Mouse (Mus musculus): ENCODE measurements at regions not wholly inside any gene's neighbourhood (a gene's known extent, or its start where the extent isn't known, plus 50 kb on each side); places are given as distances from the start of the nearest gene placed in this dataset.

DNA sequence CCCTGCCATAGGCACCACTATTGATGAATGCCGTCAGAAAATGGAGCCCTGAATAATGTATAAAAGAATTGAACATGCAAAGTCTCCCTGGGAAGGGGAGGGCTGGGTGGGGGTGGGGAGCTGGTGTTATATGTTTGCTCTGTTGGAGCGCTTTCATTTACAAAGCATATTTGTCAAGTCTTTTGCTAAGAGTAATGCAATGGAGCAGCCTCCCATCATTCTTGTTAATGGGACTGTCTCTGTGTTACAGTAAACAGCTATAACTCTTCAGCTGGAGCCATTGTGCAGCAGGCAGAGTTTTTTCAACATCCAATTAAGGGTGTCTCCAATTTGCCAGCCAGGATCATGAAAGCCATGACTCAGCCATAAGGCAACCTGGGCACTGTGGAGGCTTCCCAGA, 345.9 kb downstream of the Tmem114 start:
- TF ChIP-seq POLR2A (IDR thresholded peaks at IDR 0.05; ENCODE audit: borderline replicate concordance, low read depth, low read length) (no peak), CTCF (IDR thresholded peaks at IDR 0.05; ENCODE audit: low read depth, low read length) (no peak)
